Mouse (Mus musculus): ENCODE measurements around the gene Nat9. TPM values are rescaled to one million over a fixed set of nuclear protein-coding genes. Genes with fewer than 3 reads are reported as not detected.

Gene Nat9
- polyA plus RNA-seq, 1 experiment from 2014 or later = 23.6 TPM

GRCm38 (mm10) chr11:115226811-115227491, 39.3 kb upstream of the Nat9 start:
- Histone ChIP-seq H3K4me1 (peaks cover 32% of the 10 kb centered on the region), H3K27me3 (no peaks in the 10 kb centered on the region), H3K9ac (no peak overlapping the region), H3K4me3 (no peak overlapping the region), H3K36me3 (0 out of 2 replicates have a peak, but pooled peaks cover 5% of the 10 kb centered on the region), H3K27ac (no peak overlapping the region), H3K9me3 (no peaks in the 10 kb centered on the region), H3K4me2 (no peak overlapping the region)
- ATAC-seq (ENCODE audit: insufficient number of reproducible peaks, low FRiP score, low TSS enrichment, low read depth) = no peak
- WGBS = 51% methylated on average over 14 of the region's 14 CpGs

- Histone ChIP-seq H3K36me3 (0 out of 2 replicates have a peak, but pooled peaks cover 5% of the 10 kb centered on the region), H3K27me3 (0 out of 2 replicates have a peak, but pooled peaks cover under 1% of the 10 kb centered on the region), H3K4me3 (no peak overlapping the region), H3K4me1 (peaks cover 25% of the 10 kb centered on the region), H3K9me3 (no peaks in the 10 kb centered on the region), H3K9ac (no peak overlapping the region), H3K27ac (no peak overlapping the region), H3K4me2 (no peak overlapping the region)
- WGBS = 84% methylated on average over 6 of the region's 6 CpGs
- no peak for ATAC-seq (ENCODE audit: insufficient number of reproducible peaks, low FRiP score, low TSS enrichment, low read depth)
These were observed 37.6 kb upstream of the Nat9 start for GRCm38 (mm10) chr11:115225301-115225700.

GRCm38 (mm10) chr11:115224889-115225288, 37.2 kb upstream of the Nat9 start:
- H3K36me3 ChIP-seq = 0 out of 2 replicates have a peak, but pooled peaks cover 6% of the 10 kb centered on the region
- no peak overlapping the region for H3K9ac ChIP-seq
- H3K27me3 ChIP-seq = 0 out of 2 replicates have a peak, but pooled peaks cover 4% of the 10 kb centered on the region
- no peak overlapping the region for H3K27ac ChIP-seq
- no peak overlapping the region for H3K4me2 ChIP-seq
- 53% methylated on average over 8 of the region's 8 CpGs for WGBS
- no peak overlapping the region for H3K4me3 ChIP-seq
- H3K4me1 ChIP-seq = peaks cover 25% of the 10 kb centered on the region
- no peaks in the 10 kb centered on the region for H3K9me3 ChIP-seq
- no peak for ATAC-seq (ENCODE audit: insufficient number of reproducible peaks, low FRiP score, low TSS enrichment, low read depth)

- H3K36me3 ChIP-seq = 0 out of 2 replicates have a peak, but pooled peaks cover 5% of the 10 kb centered on the region
- H3K27ac ChIP-seq = no peak overlapping the region
- H3K4me2 ChIP-seq = no peak overlapping the region
- 0 out of 2 replicates have a peak, but pooled peaks cover 4% of the 10 kb centered on the region for H3K27me3 ChIP-seq
- H3K4me1 ChIP-seq = peaks cover 25% of the 10 kb centered on the region
- H3K4me3 ChIP-seq = no peak overlapping the region
- ATAC-seq (ENCODE audit: insufficient number of reproducible peaks, low FRiP score, low TSS enrichment, low read depth) = no peak
- WGBS = 62% methylated on average over 6 of the region's 6 CpGs
- H3K9ac ChIP-seq = no peak overlapping the region
- no peaks in the 10 kb centered on the region for H3K9me3 ChIP-seq
These were observed 36.2 kb upstream of the Nat9 start for GRCm38 (mm10) chr11:115223877-115224276.

- WGBS = 72% methylated on average over 11 of the region's 11 CpGs
These were observed 35.8 kb upstream of the Nat9 start for GRCm38 (mm10) chr11:115223451-115223850.

GRCm38 (mm10) chr11:115222570-115222969, 34.9 kb upstream of the Nat9 start:
- Histone ChIP-seq H3K27me3 (0 out of 2 replicates have a peak, but pooled peaks cover 4% of the 10 kb centered on the region), H3K4me3 (no peak overlapping the region), H3K9ac (no peak overlapping the region), H3K36me3 (0 out of 2 replicates have a peak, but pooled peaks cover 5% of the 10 kb centered on the region), H3K27ac (no peak overlapping the region), H3K4me2 (no peak overlapping the region), H3K9me3 (no peaks in the 10 kb centered on the region), H3K4me1 (peaks cover 28% of the 10 kb centered on the region)
- ATAC-seq (ENCODE audit: insufficient number of reproducible peaks, low FRiP score, low TSS enrichment, low read depth) = no peak
- 38% methylated on average over 5 of the region's 5 CpGs for WGBS

More at GRCm38 (mm10) chr11:115223451-115223850, 35.8 kb upstream of the Nat9 start:
- H3K36me3 ChIP-seq = 0 out of 2 replicates have a peak, but pooled peaks cover 5% of the 10 kb centered on the region
- no peak for ATAC-seq (ENCODE audit: insufficient number of reproducible peaks, low FRiP score, low TSS enrichment, low read depth)
- no peak overlapping the region for H3K4me3 ChIP-seq
- no peaks in the 10 kb centered on the region for H3K9me3 ChIP-seq
- H3K4me2 ChIP-seq = no peak overlapping the region
- H3K4me1 ChIP-seq = peaks cover 25% of the 10 kb centered on the region
- no peak overlapping the region for H3K27ac ChIP-seq
- 0 out of 2 replicates have a peak, but pooled peaks cover 4% of the 10 kb centered on the region for H3K27me3 ChIP-seq
- no peak overlapping the region for H3K9ac ChIP-seq

- Histone ChIP-seq H3K4me2 (no peak overlapping the region), H3K9ac (no peak overlapping the region), H3K27me3 (0 out of 2 replicates have a peak, but pooled peaks cover 4% of the 10 kb centered on the region), H3K36me3 (0 out of 2 replicates have a peak, but pooled peaks cover 5% of the 10 kb centered on the region), H3K27ac (no peak overlapping the region), H3K4me3 (no peak overlapping the region), H3K9me3 (no peaks in the 10 kb centered on the region), H3K4me1 (peaks cover 31% of the 10 kb centered on the region)
- 38% methylated on average over 12 of the region's 12 CpGs for WGBS
- no peak for ATAC-seq (ENCODE audit: insufficient number of reproducible peaks, low FRiP score, low TSS enrichment, low read depth)
These were observed 34.4 kb upstream of the Nat9 start for GRCm38 (mm10) chr11:115222077-115222476.

GRCm38 (mm10) chr11:115219685-115220084, 32.0 kb upstream of the Nat9 start:
- no peak overlapping the region for H3K27ac ChIP-seq
- 0 out of 2 replicates have a peak, but pooled peaks cover 4% of the 10 kb centered on the region for H3K27me3 ChIP-seq
- no peaks in the 10 kb centered on the region for H3K9me3 ChIP-seq
- no peak overlapping the region for H3K4me2 ChIP-seq
- H3K36me3 ChIP-seq = 0 out of 2 replicates have a peak, but pooled peaks cover 7% of the 10 kb centered on the region
- no peak overlapping the region for H3K9ac ChIP-seq
- H3K4me1 ChIP-seq = peaks cover 26% of the 10 kb centered on the region
- no peak for ATAC-seq (ENCODE audit: insufficient number of reproducible peaks, low FRiP score, low TSS enrichment, low read depth)
- H3K4me3 ChIP-seq = no peak overlapping the region
- WGBS = 92% methylated on average over 10 of the region's 10 CpGs

GRCm38 (mm10) chr11:115219263-115219662, 31.6 kb upstream of the Nat9 start:
- ATAC-seq (ENCODE audit: insufficient number of reproducible peaks, low FRiP score, low TSS enrichment, low read depth) = no peak
- Histone ChIP-seq H3K4me1 (peaks cover 26% of the 10 kb centered on the region), H3K36me3 (0 out of 2 replicates have a peak, but pooled peaks cover 7% of the 10 kb centered on the region)

GRCm38 (mm10) chr11:115217439-115218410, 30.1 kb upstream of the Nat9 start:
- H3K4me3 ChIP-seq = no peak overlapping the region
- H3K36me3 ChIP-seq = 0 out of 2 replicates have a peak, but pooled peaks cover 7% of the 10 kb centered on the region
- 0 out of 2 replicates have a peak, but pooled peaks cover 4% of the 10 kb centered on the region for H3K27me3 ChIP-seq
- H3K9me3 ChIP-seq = no peaks in the 10 kb centered on the region
- no peak overlapping the region for H3K9ac ChIP-seq
- H3K27ac ChIP-seq = no peak overlapping the region
- H3K4me1 ChIP-seq = peaks cover 16% of the 10 kb centered on the region
- no peak overlapping the region for H3K4me2 ChIP-seq
- 54% methylated on average over 18 of the region's 18 CpGs for WGBS
- no peak for ATAC-seq (ENCODE audit: insufficient number of reproducible peaks, low FRiP score, low TSS enrichment, low read depth)

More at GRCm38 (mm10) chr11:115219263-115219662, 31.6 kb upstream of the Nat9 start:
- no peak overlapping the region for H3K9ac ChIP-seq
- H3K4me3 ChIP-seq = no peak overlapping the region
- WGBS = 51% methylated on average over 9 of the region's 9 CpGs
- H3K27me3 ChIP-seq = 0 out of 2 replicates have a peak, but pooled peaks cover 4% of the 10 kb centered on the region
- H3K4me2 ChIP-seq = no peak overlapping the region
- no peak overlapping the region for H3K27ac ChIP-seq
- no peaks in the 10 kb centered on the region for H3K9me3 ChIP-seq

GRCm38 (mm10) chr11:115215123-115215522, 27.5 kb upstream of the Nat9 start:
- no peak overlapping the region for H3K4me2 ChIP-seq
- H3K9me3 ChIP-seq = no peaks in the 10 kb centered on the region
- H3K9ac ChIP-seq = no peak overlapping the region
- peaks cover 7% of the 10 kb centered on the region; the same call in 1 of the 2 replicates for H3K4me1 ChIP-seq
- H3K4me3 ChIP-seq = no peak overlapping the region
- WGBS = 30% methylated on average over 5 of the region's 5 CpGs
- peaks cover 6% of the 10 kb centered on the region; the same call in 1 of the 2 replicates for H3K36me3 ChIP-seq
- H3K27me3 ChIP-seq = 0 out of 2 replicates have a peak, but pooled peaks cover 3% of the 10 kb centered on the region
- no peak overlapping the region for H3K27ac ChIP-seq
- ATAC-seq (ENCODE audit: insufficient number of reproducible peaks, low FRiP score, low TSS enrichment, low read depth) = no peak
